Mouse (Mus musculus) adrenal gland, postnatal 4 days (tissue): Measurements from ENCODE around the gene Pum2. TPM values are rescaled to one million over a fixed set of nuclear protein-coding genes. Genes with fewer than 3 reads are reported as not detected.

Source experiments
- DNase-seq, 2 experiments: peaks; one replicate each; pipeline ENCODE4 v3.0.0; 2021 to 2022; ENCODE audit warnings: low spot score in 2 of 2, mixed read lengths in 2 of 2
- total RNA-seq, 2 experiments: library from RNA; stranded (reverse); gene quantifications; 2 replicates each; pipeline ENCODE4 v1.2.3; 2021

Pum2 gene
- total RNA-seq, 2 experiments from 2014 or later, result 155 to 166 TPM

DNA sequence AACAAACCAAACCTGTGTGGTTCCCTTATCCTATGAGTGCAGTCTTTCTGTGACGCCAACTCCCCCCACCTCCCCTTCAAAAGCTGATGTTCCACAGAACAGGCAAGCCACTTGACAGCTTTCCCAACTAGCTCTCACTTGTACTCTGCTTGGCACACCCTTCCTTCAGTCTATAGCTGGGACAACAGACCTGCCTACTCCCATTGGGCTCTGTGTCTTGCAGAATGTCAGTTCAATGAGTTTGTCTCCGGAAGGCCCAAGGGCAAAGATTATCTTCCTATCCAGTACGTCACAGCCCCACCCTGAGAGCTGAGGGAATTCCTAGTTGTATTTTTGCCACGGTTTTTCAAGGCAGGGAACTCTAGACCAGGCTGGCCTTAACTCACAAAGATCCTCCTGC lies 85.2 kb downstream of the Pum2 start:
- DNase-seq, result no peak

GRCm38 (mm10) chr12:8759779-8760178 lies 85.8 kb downstream of the Pum2 start:
- no peak for DNase-seq

DNA sequence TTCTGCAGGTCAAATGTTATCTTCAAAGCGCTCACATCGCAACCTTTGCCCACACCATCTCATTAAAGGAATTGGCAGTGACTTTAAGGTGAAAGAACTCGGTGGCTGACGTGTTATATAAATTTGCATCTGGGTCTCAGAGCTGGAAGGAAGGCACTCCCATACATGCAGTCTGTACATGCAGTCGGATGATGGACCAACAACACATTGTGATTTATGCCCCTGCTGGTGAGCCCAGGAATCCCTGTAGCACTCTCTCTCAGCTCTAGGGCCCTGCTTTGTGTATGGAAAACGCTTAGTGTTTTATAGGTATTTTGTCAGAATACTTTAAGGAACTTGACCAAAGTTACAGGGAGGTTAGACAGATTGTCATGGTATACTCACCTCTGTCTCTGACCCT lies 86.6 kb downstream of the Pum2 start:
- DNase-seq, result no peak

DNA sequence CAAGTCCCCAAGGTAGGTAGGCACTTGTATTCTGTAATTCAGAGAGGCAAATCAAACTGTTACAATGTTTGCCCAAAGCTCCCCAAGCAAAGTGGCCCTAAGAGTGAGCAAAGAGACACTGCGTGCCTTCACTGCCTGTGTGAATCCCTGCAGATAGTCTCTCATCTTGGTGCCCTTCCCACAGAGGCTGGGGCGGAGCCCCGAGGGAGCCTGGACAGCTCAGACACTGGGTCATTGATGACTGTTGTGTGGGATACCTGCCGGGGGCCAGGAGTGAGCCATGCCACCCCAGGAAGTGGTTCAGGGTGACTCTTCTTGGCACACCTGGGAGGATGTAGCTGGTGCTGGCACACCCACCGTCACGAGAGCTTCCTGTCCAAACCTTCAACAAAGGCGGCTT lies 87.1 kb downstream of the Pum2 start:
- DNase-seq, result no peak

DNA sequence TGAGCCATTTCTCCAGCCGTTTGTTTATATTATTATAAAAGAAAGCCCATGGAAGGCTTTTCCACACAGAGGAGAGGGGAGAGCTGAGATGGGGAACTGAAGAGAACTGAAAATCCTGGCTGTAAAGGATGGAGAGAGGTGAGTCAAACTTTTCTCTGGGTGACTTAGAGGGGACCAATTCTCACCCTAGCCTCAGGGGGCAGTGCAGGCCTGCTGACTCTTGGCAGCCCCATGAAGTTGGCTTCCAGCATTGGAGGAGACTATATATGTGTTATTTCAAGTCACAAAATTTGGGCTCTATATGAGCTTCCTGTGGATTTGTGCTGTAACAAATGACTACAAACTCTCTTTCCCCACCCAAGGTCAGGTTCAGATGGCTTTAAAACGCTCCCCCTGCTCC lies 88.7 kb downstream of the Pum2 start:
- DNase-seq, result no peak

DNA sequence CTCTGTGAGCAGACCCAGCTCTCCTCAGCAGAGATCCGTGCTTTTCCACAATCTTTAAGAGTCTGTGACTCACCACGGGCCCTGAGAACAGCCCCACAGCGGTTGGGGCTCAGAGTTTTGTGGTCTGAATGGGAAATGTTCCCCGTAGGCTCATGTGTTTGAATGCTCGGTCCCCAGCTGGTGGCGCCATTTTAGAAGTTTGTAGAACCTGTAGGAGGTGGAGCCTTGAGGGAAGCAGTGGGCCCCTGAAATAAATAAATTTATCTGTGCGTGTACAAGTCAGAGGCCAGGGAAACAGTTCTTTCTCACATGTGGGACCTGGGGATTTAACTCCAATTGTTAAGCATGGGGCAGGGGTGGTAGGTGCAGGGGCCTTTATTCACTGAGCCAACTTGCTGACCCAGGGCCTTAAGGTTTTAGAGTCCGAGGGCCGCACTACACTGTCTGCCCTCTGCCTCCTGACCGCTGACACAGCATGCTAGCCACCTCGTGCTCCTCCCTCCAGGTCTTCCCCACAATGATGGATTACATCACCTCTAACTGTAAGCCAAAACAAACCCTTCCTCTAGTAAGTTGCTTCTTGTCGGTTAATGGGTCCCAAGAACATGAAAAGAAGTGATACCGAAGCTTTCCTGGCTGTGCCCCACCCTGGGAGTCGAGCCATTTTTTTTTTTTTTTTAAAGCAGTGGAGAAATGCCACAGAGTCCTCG lies 90.4 kb downstream of the Pum2 start:
- DNase-seq, result no peak

- peak; percentile 64 to 74 for DNase-seq
These were observed 97.3 kb downstream of the Pum2 start, which contains the start of gene Sdc1 for GRCm38 (mm10) chr12:8770946-8771843. Gene Sdc1, plus strand, starts transcription at chr12:8771323.

DNA sequence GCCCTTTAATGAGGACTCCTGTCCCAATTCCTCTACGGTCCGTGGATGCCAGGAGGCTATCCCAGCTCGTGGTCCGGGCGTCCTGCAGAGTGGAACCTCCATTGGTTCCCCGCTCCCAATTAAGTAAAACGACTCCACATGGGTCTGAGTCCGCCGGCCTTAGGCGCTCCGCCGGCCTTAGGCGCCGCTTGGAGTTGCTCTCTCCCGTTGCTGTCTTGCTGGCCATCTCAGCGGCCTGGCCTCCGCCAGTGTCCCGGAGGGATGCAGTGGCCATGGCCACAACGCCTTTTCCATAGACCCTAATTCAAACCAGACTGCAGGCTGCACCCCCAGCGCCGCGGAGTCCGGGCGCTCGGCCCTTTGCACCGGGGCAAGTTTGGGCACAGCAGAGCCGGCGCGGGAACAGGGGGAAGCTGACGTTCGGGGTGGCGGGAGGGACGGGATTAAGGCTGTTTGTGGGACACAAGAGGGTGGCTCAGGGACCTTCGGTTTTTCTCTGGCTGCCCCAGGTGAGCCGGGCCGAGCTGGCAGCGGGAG lies 98.0 kb downstream of the Pum2 start:
- DNase-seq, result no peak

DNA sequence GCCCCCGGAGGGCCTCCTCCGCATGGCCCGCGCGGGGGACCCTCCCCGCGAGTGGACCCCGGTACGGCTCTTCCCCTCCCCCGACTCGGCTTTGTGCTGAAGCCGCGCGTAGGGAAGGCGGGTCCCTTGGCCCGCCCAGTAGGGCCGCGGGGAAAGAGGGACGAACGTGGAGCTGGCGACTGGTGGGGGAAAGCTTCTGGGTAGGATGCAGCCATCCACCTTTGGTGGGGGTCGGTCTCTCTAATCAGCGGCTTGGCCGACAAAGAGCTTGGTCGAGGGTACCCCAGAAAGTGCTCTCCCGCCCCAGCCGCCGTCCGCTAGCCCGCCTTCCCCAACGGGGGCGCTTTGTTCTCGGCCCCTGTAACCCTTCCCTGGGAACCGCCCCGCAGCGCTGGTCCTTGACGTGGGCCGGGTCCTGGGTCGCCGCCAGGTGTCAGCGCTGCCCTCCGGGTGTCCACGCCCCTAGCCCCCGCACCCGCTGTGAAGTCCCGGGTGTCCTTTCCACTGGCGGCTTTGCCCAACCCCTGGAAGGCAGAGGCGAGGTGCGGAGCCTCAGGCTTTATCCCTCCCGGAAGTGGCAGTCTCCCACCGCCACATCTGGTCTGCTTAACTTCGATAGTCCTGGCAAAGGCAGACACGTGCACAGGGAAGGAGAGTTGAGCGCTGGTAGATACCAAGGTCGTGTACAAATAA lies 98.7 kb downstream of the Pum2 start:
- DNase-seq, result peak; percentile 16 to 28

GRCm38 (mm10) chr12:8773336-8773735 lies 99.4 kb downstream of the Pum2 start:
- DNase-seq, result no peak

GRCm38 (mm10) chr12:8774183-8774582 lies 100.2 kb downstream of the Pum2 start:
- DNase-seq, result no peak

- DNase-seq, result no peak
These were observed 102.3 kb downstream of the Pum2 start for GRCm38 (mm10) chr12:8776206-8776605.

DNA sequence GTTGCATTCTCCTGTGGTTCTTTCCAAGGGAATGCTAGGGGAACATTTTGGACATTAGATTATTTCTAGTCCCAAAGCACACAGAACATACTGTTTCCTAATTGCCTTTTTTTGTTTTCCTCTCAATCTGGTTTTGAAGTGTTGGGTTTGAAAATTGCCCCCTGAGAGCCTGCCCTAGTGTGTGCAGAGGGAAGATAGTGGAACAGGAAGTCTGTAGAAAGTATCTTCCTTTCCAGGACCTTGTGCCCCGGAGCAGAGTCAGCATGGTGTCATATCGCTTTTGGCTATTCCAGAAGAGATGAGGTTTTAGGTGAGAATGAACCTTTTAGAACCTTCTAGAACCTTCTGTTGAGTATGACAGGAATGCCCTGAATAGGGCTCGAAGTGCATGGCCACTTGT lies 102.8 kb downstream of the Pum2 start:
- no peak for DNase-seq

- no peak for DNase-seq
These were observed 104.2 kb downstream of the Pum2 start for GRCm38 (mm10) chr12:8778106-8778505.

DNA sequence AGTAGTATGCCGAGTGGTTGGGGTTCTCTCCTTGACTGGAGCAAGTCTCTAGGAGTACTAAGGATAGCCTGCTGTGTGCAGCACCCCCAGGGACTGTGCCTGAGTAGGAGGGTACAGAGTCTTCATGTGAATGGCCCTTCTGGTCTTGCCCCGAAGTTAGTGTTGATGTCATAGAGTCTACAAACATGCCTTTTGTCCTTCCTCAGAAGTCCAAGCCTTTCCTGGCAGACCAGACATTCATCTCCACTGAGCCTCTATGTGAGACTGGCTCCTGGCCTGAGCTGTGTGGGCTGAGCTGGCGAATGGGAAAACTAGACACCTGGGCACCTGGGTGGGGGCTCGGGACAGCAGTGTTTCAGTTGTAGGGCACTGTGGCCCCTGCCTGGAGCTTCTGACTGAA lies 105.9 kb downstream of the Pum2 start:
- DNase-seq, result no peak

DNA sequence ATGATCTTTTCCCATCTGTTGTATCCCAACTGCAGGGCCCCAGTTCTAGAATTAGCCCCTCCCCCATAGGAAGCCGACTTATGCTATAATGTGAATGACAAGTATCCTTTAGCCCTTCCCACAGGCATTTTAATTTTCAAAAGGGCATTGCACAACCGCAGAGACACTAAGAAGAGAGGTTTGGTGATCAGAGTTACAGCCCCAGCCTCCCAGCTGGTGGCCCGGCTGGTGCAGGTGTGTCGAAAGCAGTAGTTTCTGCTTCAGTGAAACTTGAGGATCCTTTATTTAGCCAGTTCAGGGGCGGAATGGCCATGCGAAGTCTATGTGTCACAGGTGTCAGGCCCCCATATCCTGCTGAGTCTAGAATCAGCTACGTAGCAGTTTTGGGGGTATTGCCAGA lies 107.2 kb downstream of the Pum2 start:
- DNase-seq, result no peak

DNA sequence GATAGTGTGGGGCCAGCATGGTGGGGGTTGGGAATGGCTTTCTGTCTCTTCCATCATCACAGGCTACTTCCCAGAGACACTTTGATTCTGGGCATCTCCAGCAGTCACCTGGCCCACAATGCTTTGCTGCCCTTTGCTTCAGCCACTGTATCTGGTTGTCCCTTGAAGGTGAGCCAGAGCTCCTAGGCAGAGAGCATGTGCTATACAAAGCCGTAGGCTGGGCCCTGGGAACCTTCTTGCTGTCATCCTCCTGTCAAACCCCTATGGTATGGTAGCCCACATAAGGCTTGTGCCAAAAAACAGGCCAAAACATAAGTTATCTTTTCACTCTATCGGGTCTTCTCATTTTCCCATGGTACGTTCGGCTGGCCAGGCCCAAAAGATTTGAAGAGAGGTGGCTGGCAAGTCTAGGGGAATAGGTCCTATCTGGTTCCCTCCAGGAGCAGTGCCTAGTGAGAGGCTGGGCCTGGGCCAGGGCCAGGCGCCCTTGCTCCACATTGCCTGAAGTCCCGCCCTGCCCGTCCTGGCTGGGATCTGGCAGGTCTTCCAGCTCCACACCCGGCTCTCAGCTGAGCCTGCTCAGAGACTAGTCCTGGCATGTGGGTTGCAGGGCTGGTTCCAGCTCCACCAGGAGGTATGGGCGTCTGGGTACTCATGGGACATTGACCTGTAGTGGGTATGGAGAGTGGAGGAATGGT lies 107.9 kb downstream of the Pum2 start:
- peak in 1 of 2 experiments; percentile 30 for DNase-seq

DNA sequence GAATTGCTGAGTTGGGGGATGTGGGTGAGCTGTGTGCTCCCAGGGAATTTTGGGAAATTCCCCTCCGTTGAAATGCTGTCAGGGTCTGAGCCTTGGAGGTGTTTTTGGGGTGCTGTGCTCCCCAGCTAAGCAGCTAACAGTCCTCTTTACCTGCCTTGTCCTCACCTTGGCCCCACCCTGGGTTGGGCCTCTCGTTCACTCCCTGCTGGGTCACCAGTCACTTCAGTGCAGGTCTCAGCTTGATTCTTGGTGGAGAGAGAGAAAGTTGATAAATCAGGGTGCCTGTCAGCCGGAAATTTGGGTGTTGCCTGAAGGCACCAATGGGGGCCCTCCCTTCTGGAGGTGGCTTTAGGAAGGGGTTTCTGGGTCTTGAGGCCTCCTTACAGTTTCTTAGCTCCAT lies 108.6 kb downstream of the Pum2 start:
- no peak for DNase-seq

DNA sequence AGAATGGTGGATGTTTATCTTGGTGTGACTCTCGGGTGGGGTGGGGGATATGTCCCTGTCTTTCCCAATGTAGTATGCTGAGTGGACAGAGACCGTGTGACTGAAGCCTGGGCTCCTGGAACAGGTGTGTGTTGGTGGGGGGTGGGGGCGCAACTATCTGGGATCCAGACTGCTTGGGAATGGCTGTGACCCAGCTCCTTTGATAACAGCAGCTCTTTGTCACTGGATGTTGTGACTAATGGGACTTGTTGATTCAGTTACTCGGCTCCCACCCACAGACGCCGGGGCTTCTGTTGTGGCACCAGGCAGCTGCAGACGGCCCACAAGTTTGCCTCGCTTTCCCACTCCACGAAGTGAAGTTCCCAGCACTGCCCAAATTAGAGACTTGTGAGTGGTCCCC lies 110.3 kb downstream of the Pum2 start:
- DNase-seq, result no peak

- no peak for DNase-seq
These were observed 112.5 kb downstream of the Pum2 start for GRCm38 (mm10) chr12:8786476-8786875.
